Mouse (Mus musculus) spleen, postnatal 36 days (tissue): ENCODE data around the gene Pop5.

Source experiments
- DNase-seq, 2 experiments: peaks; one replicate each; pipeline ENCODE4 v3.0.0; 2022; ENCODE audit warnings: low spot score in 2 of 2, mixed read lengths in 1 of 2

The Pop5 gene

GRCm38 (mm10) chr5:115235786-115236263 lies at the start of gene Pop5:
Gene Pop5, plus strand, starts transcription at chr5:115235836.
- peak; percentile 78 to 83 for DNase-seq

GRCm38 (mm10) chr5:115186371-115187073 lies 49.1 kb upstream of the Pop5 start:
- peak in 1 of 2 experiments; percentile 40 for DNase-seq

DNA sequence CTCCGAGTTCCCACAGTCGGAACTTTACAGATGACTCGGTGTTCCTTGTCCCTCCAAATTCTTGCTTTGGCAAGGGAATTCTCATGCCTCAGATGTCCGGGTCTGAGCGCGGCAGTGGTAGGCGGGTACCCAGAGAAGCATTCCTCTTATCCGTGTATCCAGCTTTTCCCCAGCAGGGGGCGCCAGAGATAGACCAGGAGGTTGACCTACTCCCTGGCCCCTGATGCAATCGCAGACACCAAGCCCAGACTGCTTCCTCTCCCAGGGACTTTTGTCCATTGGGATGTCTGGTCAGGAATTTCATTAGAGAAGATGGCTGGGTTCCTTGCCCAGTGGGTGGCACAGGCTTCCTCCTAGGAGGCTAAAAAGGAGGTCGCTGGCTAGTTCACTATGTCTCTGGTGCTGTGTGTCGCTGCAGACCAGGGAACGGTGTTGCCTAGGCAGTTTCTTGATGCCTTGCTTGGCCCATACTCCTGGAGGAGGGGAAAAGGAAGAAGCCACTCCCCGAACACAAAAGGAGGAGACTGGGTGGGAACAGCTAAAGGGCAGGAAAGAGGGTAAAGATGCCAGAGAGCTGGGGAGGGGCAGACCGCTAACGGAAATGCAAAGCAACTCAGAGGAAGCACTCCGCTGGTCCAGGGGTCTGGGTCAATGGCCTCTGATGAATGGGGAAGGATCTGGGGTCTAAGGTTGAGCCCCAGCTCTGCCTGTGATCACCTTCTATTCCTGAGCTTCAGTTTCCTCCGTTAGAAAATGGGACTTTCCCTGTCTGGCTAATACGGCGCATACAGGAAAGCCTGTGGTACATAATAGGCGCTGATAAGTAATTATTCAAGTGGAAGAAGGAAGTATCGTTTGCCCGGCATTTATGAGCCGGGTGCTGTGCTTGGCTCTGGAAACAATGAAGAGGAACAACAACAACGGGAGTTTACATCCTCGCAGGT lies 48.2 kb upstream of the Pop5 start:
- DNase-seq, result peak; percentile 77 to 85

DNA sequence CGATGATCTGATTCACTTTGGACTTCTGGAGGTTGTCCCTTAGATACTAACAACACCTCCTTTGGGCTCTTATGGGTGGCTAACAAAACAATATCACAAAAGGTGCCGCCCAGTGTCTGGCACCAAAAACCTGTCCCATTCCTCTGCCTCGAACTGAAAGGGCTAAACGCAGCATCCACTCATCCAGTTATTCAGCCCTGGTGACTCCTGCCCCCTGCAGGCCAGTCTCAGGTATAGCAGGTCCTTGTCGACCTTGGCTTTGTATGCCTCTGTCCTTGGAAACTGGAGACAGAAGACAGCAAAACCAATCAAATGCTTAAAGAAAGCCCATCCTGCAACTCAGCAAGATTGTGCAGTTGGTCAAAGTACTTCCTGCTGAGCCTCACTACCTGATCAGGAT lies 46.8 kb upstream of the Pop5 start:
- peak in 1 of 2 experiments; percentile 31 for DNase-seq

DNA sequence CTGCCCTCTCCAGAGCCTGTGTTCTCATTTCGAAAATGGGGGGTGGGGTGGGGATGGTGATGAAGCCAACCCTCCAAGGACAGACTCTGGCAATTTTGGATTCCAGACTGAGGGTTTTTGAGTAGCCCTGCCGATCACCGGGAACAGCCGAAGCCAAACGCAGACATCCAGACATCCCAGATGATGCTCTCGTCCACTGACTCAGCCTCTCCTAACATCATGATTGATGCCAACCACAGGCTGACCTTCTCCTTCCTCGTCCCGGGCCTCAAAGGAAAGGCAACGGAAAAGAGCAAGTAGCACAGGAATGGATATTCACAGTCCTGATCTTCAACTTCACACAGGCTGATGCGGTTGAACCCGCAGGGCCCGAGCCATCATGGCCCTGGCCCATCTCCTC lies 45.6 kb upstream of the Pop5 start:
- no peak for DNase-seq

DNA sequence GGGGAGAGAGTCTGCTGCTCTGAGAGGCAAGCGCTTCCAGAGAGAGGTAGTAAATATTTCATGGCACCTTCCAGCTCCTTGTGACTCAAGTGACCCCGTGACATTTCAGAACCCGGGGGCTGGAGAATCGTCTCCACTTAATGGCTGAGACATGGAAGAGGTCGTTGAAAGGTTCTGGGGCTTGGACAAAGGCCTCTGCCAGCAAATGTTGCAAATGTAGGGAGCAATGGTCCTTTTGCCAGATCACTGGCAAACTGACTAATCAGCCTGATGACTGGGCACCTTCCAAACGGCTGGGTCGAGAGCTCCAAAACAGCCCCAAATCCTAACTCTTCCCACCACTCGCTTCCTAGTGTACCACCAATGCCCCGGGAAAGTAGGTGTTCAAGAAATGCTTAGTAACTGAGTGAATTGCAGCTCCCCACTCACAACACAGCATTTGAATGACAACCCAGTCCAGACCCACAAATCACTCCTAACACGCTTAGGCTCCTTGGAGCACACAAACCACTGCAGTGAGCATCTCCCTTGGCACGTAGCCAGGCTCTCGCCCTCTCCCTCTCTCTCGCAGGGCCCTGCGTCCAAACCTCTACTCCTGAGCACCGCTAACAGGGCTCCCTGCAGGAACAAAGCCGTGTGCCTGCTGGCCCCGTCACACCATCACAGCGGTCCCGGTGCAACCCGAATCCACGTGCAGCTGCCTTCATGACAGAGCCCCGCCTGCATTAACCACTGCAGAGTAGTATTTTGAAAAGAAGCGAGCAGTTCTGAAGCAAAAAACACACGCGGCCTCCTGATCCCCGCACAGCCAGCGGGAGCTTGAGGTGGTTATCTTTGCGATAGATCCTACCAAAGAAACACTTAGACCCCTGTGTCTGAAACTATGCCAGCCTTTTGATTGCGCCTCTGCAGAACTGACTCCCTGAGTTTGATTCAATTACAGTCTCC lies 43.5 kb upstream of the Pop5 start:
- DNase-seq, result no peak

DNA sequence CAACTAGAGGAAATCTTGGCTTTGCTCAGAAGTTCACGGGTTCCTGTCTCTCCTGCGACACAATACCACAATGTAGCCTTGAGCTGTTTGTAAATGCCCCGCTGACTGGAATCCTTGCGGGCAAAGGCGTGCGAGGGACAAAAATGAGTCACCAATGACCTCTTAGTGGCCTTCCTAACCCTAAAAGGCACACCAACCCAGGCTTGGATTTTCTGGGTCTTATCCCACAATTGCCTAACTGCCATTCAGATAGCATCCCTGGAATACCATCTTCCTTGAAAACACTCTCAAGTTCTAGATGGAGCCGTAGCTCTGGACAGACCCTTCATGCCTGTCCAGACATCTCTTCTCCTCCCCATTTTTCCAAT lies 42.8 kb upstream of the Pop5 start:
- no peak for DNase-seq

DNA sequence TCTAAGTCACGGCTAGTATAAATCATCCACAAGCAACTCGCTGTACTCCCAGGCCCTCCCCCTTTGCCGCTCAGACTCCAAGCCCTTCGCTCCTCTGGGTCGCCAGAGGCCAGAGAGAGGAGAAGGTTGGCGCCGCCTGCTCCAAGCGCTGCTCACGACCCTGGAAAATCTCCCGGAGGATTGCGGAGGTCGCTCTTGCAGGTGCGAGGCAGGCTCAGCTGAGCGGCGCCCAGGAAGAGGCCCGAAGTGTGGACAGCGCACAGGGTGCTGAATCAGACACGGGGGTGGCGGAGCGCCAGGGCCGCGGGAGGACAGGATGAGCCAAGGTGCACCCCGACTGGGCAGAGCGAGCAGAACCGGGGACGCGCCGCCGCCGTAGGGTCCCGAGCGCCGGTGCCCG lies 42.4 kb upstream of the Pop5 start:
- peak in 1 of 2 experiments; percentile 36 for DNase-seq

GRCm38 (mm10) chr5:115193669-115194625 lies 41.7 kb upstream of the Pop5 start, which contains the start of gene Cabp1:
Gene Cabp1, minus strand, starts transcription at chr5:115194381.
- peak; percentile 50 to 57 for DNase-seq

- no peak for DNase-seq
Measured at GRCm38 (mm10) chr5:115194626-115195221, 40.9 kb upstream of the Pop5 start.

DNA sequence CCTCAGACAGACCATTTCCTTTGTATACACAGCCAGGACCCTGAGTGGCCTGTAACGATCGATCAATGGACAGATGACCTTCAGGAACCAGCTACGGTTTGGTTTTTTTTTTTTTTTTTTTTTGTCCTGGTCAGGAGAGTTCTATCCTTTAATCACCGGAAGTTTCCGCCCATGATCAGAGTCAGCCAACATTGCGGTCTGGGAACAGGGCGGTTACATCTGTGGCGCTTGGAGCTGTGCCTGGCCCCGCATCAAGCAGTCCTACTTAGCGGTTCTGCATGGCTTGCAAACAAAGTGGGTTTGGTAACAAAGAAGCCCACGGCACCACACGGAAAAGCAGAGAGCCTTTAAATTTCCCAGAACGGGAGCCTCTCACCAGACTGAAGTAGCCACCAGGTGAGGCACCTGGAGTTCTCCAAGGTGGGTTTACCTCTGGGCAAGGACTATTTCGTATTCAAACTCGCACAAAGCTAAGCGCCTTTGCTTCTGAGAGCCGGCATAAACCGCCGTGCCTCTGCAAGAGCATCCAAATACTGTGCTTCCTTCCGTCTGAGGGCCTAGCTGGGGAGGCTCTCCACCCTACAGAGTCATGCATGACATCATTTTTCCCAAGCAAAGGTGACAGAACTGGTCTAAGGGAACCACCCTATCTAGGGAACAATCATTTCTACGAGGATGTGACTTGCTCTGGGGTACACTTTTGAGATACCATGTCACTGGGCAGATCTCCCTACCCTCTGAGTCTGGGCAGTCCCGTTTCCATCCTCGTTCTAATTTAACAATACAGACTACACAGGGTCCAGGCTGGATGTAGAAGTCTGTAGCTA lies 31.7 kb upstream of the Pop5 start:
- no peak for DNase-seq

GRCm38 (mm10) chr5:115204562-115205311 lies 30.9 kb upstream of the Pop5 start:
- DNase-seq, result no peak

DNA sequence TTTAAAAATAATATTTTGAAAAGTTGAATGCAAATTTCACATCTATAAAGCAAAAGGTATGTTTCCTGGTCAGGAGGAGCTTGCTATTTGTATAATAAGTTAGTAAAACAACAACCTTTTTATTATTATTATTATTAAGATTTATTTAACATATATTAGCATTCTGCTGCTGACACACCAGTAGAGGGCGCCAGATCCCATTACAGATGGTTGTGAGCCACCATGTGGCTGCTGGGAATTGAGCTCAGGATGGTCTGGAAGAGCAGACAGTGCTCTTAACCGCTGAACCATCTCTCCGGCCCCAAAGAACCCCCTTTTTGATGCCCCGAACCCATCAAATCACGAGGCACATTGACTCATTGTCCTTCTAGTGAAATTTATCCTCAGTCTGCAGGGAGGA lies 28.4 kb upstream of the Pop5 start:
- DNase-seq, result no peak

DNA sequence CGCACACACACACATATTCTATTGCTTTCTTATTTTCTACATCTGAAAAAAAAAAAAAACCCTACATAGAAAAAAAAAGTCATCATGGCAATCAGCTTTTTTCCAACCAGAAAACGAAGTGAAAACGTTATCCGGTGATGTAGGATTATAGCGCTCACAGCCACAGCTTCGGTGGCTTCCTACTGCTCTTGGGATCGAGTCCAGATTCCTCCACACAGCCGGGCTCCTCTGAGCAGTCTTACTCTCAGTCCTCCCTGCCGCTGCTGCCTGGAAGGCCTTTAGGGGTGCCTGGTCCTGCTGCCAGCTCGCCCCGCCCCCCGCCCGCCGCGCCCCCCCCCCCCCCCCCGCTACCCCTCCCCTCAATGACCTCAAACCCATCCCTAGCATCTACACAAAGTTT lies 27.7 kb upstream of the Pop5 start:
- no peak for DNase-seq

- no peak for DNase-seq
Measured at GRCm38 (mm10) chr5:115208601-115209000, 27.0 kb upstream of the Pop5 start.

- DNase-seq, result no peak
Measured at GRCm38 (mm10) chr5:115210380-115210779, 25.3 kb upstream of the Pop5 start.

DNA sequence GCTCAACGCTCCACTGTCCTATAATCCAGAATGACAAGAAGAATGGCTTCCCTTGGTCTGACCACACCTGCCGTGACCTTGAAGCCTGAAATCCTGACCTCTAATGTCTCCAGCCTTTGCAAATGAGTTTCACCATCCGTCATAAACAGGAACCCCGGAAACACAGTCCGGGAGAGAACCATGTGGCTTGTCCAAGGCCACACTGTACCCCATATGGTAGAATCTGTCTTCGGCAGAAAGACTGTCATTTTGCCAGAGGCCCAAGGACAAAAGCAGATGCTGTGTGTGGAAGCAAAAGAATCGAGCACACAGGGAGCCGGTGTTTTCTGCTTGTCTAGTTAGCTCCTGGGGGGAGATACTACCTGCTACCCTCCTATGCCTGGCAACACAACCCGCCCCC lies 23.2 kb upstream of the Pop5 start:
- DNase-seq, result no peak

- DNase-seq, result no peak
Measured at GRCm38 (mm10) chr5:115212861-115213260, 22.8 kb upstream of the Pop5 start.
